ENCODE assay signal across 22 mouse cellular contexts in the genomic region with DNA sequence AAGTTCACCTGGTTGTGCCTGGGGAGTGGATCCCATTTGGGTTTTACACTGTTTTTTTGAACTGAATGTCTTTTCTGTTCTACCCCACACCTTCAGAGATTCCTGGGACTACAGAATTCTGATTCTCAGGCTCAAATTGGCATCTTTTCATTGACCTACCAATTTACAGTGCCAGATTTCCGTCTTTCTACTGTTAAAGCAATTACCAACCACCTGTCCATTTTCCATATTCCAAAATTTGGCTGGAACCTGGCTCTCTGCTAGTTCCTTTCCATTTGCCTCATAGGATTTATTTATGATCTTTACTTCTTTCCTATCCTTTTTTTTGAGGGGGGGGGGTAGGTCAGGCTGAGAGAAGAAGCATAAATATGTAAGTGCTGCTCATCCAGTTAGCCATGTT.
"Had no signal": no experiment of that assay in that cellular context is flagged by ENCODE, and none has a peak within 500 bp of the region (broad histone marks: within the 10 kb centered on the region; RNA-seq: fewer than 3 reads in every experiment).

No protein-coding gene starts in this region.

- H3K27me3 ChIP-seq: limb, embryonic 12.5 days; limb, embryonic 15.5 days; midbrain, embryonic 12.5 days; midbrain, embryonic 15.5 days; neural tube, embryonic 13.5 days had no signal

- ATAC-seq: liver, postnatal 0 days; lung, postnatal 0 days; midbrain, embryonic 15.5 days had no signal

- H3K27ac ChIP-seq: kidney, postnatal 0 days; left cerebral cortex, adult 2 months; limb, embryonic 12.5 days; limb, embryonic 15.5 days; liver, embryonic 14.5 days; macrophage; midbrain, embryonic 12.5 days; midbrain, embryonic 15.5 days; neural tube, embryonic 13.5 days; stomach, postnatal 0 days had no signal

- DNase-seq: kidney, adult 2 months; kidney, postnatal 25 days; layer of hippocampus, postnatal 36 days; left cerebral cortex, postnatal 4 days; liver, postnatal 0 days; lung, embryonic 14.5 days; retina, postnatal 1 day; thymus, adult 2 months; thymus, postnatal 14 days; thymus, postnatal 4 days had no signal

- H3K9me3 ChIP-seq: limb, embryonic 12.5 days; limb, embryonic 15.5 days; midbrain, embryonic 12.5 days; midbrain, embryonic 15.5 days had no signal

- H3K36me3 ChIP-seq: limb, embryonic 12.5 days; limb, embryonic 15.5 days; midbrain, embryonic 12.5 days; midbrain, embryonic 15.5 days; neural tube, embryonic 13.5 days had no signal

- H3K4me3 ChIP-seq: left cerebral cortex, adult 2 months; limb, embryonic 12.5 days; limb, embryonic 15.5 days; midbrain, embryonic 12.5 days; midbrain, embryonic 15.5 days; myocyte; neural tube, embryonic 13.5 days had no signal
